10 mouse cellular contexts compared by ENCODE assay signal in the genomic region with DNA sequence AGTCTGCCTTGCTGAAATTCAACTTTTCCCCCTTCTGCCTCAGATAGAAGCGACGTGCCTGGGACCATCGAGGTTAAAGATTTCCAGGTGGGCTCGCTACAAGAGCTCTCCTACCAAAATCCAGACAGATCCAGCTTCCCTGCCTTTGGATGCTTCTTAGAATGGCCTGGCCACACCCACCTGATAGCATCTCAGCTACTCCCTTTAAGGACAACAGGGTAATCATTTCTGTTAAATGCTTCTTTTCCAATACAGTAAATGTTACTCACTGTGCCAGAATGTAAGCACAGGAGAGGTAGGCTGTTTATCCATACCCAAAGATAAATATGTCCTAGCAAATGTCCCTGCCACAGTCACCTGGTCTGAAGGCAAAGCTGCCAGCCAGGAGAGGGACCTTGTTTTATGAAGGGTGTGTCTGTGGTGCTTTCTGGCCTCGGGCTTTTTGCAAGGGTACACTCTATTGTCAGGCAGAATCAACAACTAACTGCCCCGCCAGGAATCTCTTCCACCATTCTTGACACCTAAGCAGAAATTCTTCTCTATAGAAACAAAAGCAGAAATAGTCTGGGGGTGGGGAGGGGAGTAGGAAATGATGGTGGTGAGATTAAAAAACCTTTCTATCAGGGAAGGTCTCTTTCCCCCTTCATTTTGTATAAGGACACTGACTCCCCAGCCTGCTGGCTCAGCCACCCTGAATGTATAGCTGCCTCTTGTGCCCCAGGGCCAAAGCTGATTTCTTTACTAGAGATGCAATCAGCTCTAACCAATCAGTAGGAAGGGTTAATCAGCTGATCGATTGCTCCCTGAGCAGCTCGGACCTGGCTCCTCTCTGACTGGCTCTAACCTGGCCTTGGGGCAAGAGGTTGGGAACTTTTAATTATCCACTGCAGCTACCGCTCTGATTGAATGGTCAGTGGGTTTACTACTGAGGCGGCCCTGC.
DNase-seq lines count a peak whose midpoint lies in the region; ATAC-seq and TF ChIP-seq lines count a peak whose summit lies in the region.
"Had no signal": no experiment of that assay in that cellular context is flagged by ENCODE, and none has a peak within 500 bp of the region (broad histone marks: within the 10 kb centered on the region; RNA-seq: fewer than 3 reads in every experiment).

No protein-coding gene starts in this region.

- H3K9me3 ChIP-seq in forebrain, embryonic 11.5 days (ENCODE audit: control insufficient read depth, low read length): no peaks in the 10 kb centered on the region
- H3K9me3 ChIP-seq in forebrain, embryonic 15.5 days: no peaks in the 10 kb centered on the region
- no peaks in the 10 kb centered on the region for H3K9me3 ChIP-seq in ES-Bruce4 (replicated peaks; ENCODE audit: control insufficient read depth, insufficient read depth, low read length, poor library complexity, severe bottlenecking)
- no peaks in the 10 kb centered on the region for H3K9me3 ChIP-seq in forebrain, embryonic 13.5 days (replicated peaks)
- no peaks in the 10 kb centered on the region for H3K9me3 ChIP-seq in midbrain, embryonic 10.5 days (replicated peaks)
- H3K9me3 ChIP-seq in liver, embryonic 11.5 days (ENCODE audit: control insufficient read depth, low read length): no peaks in the 10 kb centered on the region
- H3K9me3 ChIP-seq: liver, embryonic 13.5 days had no signal

- H3K4me2 ChIP-seq in forebrain, embryonic 11.5 days (ENCODE audit: low read depth, low read length, severe bottlenecking): peak overlapping the region; percentile 34; the same call in 1 of the 2 replicates
- no peak overlapping the region; the same call in 1 of the 2 replicates for H3K4me2 ChIP-seq in forebrain, embryonic 15.5 days (replicated peaks)
- peak overlapping the region; percentile 35; the same call in 1 of the 2 replicates for H3K4me2 ChIP-seq in forebrain, embryonic 13.5 days
- no peak overlapping the region for H3K4me2 ChIP-seq in liver, embryonic 11.5 days
- H3K4me2 ChIP-seq: liver, embryonic 13.5 days had no signal

- no peak for DNase-seq in forebrain, embryonic 11.5 days (ENCODE audit: low spot score)
- peak; percentile 25 for DNase-seq in midbrain, embryonic 10.5 days (ENCODE audit: low spot score)
- DNase-seq in urinary bladder, postnatal 14 days (ENCODE audit: low spot score): no peak
- DNase-seq in liver, embryonic 11.5 days (ENCODE audit: low spot score): no peak
- DNase-seq: gastrocnemius, adult 2 months; liver, embryonic 13.5 days had no signal

- ATAC-seq in forebrain, embryonic 11.5 days (replicated peaks; ENCODE audit: low FRiP score): 0 out of 2 replicates have a peak, but pooled peaks have one; percentile 24
- no peak for ATAC-seq in forebrain, embryonic 15.5 days (replicated peaks)
- no peak for ATAC-seq in forebrain, embryonic 13.5 days
- no peak for ATAC-seq in inflammation-experienced regulatory T-cells, adult 6 months
- ATAC-seq in liver, embryonic 11.5 days (replicated peaks; ENCODE audit: low FRiP score): no peak; the same call in 1 of the 2 replicates

- TF ChIP-seq EP300 in ES-Bruce4 (IDR thresholded peaks at IDR 0.05; ENCODE audit: insufficient read depth, low read depth, low read length): 0 out of 2 replicates have a peak, but pooled peaks have one; percentile 31

- H3K4me3 ChIP-seq in forebrain, embryonic 11.5 days (ENCODE audit: low read depth, low read length): no peak overlapping the region
- no peak overlapping the region for H3K4me3 ChIP-seq in forebrain, embryonic 15.5 days
- H3K4me3 ChIP-seq in ES-Bruce4 (ENCODE audit: low read depth, low read length): no peak overlapping the region
- no peak overlapping the region for H3K4me3 ChIP-seq in forebrain, embryonic 13.5 days
- H3K4me3 ChIP-seq in midbrain, embryonic 10.5 days: peak overlapping the region; percentile 44
- H3K4me3 ChIP-seq in liver, embryonic 11.5 days (ENCODE audit: low read depth, low read length): no peak overlapping the region
- H3K4me3 ChIP-seq: gastrocnemius, adult 2 months; liver, embryonic 13.5 days had no signal

- 29% methylated on average over 10 of the region's 10 CpGs for WGBS in forebrain, embryonic 11.5 days
- 30% methylated on average over 10 of the region's 10 CpGs for WGBS in forebrain, embryonic 15.5 days
- 31% methylated on average over 10 of the region's 10 CpGs for WGBS in forebrain, embryonic 13.5 days
- WGBS in midbrain, embryonic 10.5 days: 30% methylated on average over 10 of the region's 10 CpGs
- WGBS in liver, embryonic 11.5 days: 45% methylated on average over 10 of the region's 10 CpGs

- no peak overlapping the region for H3K27ac ChIP-seq in forebrain, embryonic 11.5 days (ENCODE audit: low read depth, low read length)
- no peak overlapping the region for H3K27ac ChIP-seq in forebrain, embryonic 15.5 days (replicated peaks)
- H3K27ac ChIP-seq in ES-Bruce4 (ENCODE audit: insufficient read depth, low read length): peak overlapping the region; percentile 66; the same call in 1 of the 2 replicates
- H3K27ac ChIP-seq in forebrain, embryonic 13.5 days: no peak overlapping the region
- peak overlapping the region; percentile 71 for H3K27ac ChIP-seq in midbrain, embryonic 10.5 days (replicated peaks)
- no peak overlapping the region for H3K27ac ChIP-seq in liver, embryonic 11.5 days (ENCODE audit: low read depth, low read length)
- H3K27ac ChIP-seq: gastrocnemius, adult 2 months; liver, embryonic 13.5 days had no signal

- TF ChIP-seq CTCF in ES-Bruce4 (IDR thresholded peaks at IDR 0.05; ENCODE audit: low read depth, low read length): no peak

- peaks cover 3% of the 10 kb centered on the region for H3K4me1 ChIP-seq in forebrain, embryonic 11.5 days (replicated peaks; ENCODE audit: control insufficient read depth, insufficient read depth, low read length)
- H3K4me1 ChIP-seq in forebrain, embryonic 15.5 days: peaks cover 10% of the 10 kb centered on the region; the same call in 1 of the 2 replicates
- peaks cover 1% of the 10 kb centered on the region for H3K4me1 ChIP-seq in ES-Bruce4 (ENCODE audit: control insufficient read depth, insufficient read depth, low read length)
- H3K4me1 ChIP-seq in forebrain, embryonic 13.5 days: peaks cover 11% of the 10 kb centered on the region; the same call in 1 of the 2 replicates
- H3K4me1 ChIP-seq in midbrain, embryonic 10.5 days: peaks cover 21% of the 10 kb centered on the region
- no peaks in the 10 kb centered on the region for H3K4me1 ChIP-seq in liver, embryonic 11.5 days (replicated peaks; ENCODE audit: control insufficient read depth, insufficient read depth, low read length)
- H3K4me1 ChIP-seq: liver, embryonic 13.5 days had no signal

- no peaks in the 10 kb centered on the region; the same call in 1 of the 2 replicates for H3K27me3 ChIP-seq in forebrain, embryonic 11.5 days (ENCODE audit: control insufficient read depth, insufficient read depth, low read length)
- 0 out of 2 replicates have a peak, but pooled peaks cover 2% of the 10 kb centered on the region for H3K27me3 ChIP-seq in forebrain, embryonic 15.5 days
- H3K27me3 ChIP-seq in ES-Bruce4 (ENCODE audit: control insufficient read depth, insufficient read depth, low read length, poor library complexity, severe bottlenecking): peaks cover under 1% of the 10 kb centered on the region; the same call in 1 of the 2 replicates
- H3K27me3 ChIP-seq in forebrain, embryonic 13.5 days: peaks cover 11% of the 10 kb centered on the region; the same call in 1 of the 2 replicates
- H3K27me3 ChIP-seq in midbrain, embryonic 10.5 days (ENCODE audit: low read depth, poor library complexity, severe bottlenecking): peaks cover 30% of the 10 kb centered on the region
- no peaks in the 10 kb centered on the region for H3K27me3 ChIP-seq in liver, embryonic 11.5 days (replicated peaks; ENCODE audit: control insufficient read depth, insufficient read depth, low read length)
- H3K27me3 ChIP-seq: liver, embryonic 13.5 days had no signal

- H3K36me3 ChIP-seq in forebrain, embryonic 11.5 days (ENCODE audit: control insufficient read depth, insufficient read depth, low read length): no peaks in the 10 kb centered on the region
- no peaks in the 10 kb centered on the region for H3K36me3 ChIP-seq in forebrain, embryonic 15.5 days
- no peaks in the 10 kb centered on the region for H3K36me3 ChIP-seq in ES-Bruce4 (ENCODE audit: control insufficient read depth, insufficient read depth, low read length, poor library complexity, severe bottlenecking)
- no peaks in the 10 kb centered on the region for H3K36me3 ChIP-seq in forebrain, embryonic 13.5 days (ENCODE audit: poor library complexity, severe bottlenecking)
- H3K36me3 ChIP-seq in midbrain, embryonic 10.5 days: no peaks in the 10 kb centered on the region
- no peaks in the 10 kb centered on the region for H3K36me3 ChIP-seq in liver, embryonic 11.5 days (ENCODE audit: control insufficient read depth, insufficient read depth, low read length)
- H3K36me3 ChIP-seq: liver, embryonic 13.5 days had no signal

- no peak overlapping the region for H3K9ac ChIP-seq in forebrain, embryonic 11.5 days (ENCODE audit: low read length)
- H3K9ac ChIP-seq in forebrain, embryonic 15.5 days (replicated peaks): no peak overlapping the region
- no peak overlapping the region for H3K9ac ChIP-seq in ES-Bruce4 (ENCODE audit: low read depth, poor library complexity, severe bottlenecking)
- H3K9ac ChIP-seq in forebrain, embryonic 13.5 days: no peak overlapping the region
- H3K9ac ChIP-seq in liver, embryonic 11.5 days (ENCODE audit: low read depth, low read length): no peak overlapping the region
- H3K9ac ChIP-seq: liver, embryonic 13.5 days had no signal

- TF ChIP-seq POLR2A in ES-Bruce4 (IDR thresholded peaks at IDR 0.05; ENCODE audit: insufficient read depth, low read length): no peak

Comparison
In these comparisons a context has a peak if more than half of its experiments do, and no peak if none do; other contexts are left out.
1. H3K4me2 ChIP-seq: peak in forebrain, embryonic 11.5 days (single experiment) and forebrain, embryonic 13.5 days (single experiment); none in forebrain, embryonic 15.5 days (single experiment) and liver, embryonic 11.5 days (single experiment).
2. H3K27ac ChIP-seq: peak in ES-Bruce4 (single experiment) and midbrain, embryonic 10.5 days (single experiment); none in forebrain, embryonic 11.5 days (single experiment), forebrain, embryonic 15.5 days (single experiment), forebrain, embryonic 13.5 days (single experiment) and liver, embryonic 11.5 days (single experiment).